Mouse (Mus musculus) naive thymus-derived CD4-positive, alpha-beta T cell, adult 2 months (primary cell): ENCODE results near the gene BC048671.

Experiments used
- DNase-seq: peaks from one replicate; pipeline ENCODE4 v3.0.0-alpha.2; 2011; ENCODE audit warnings: low read depth

The BC048671 gene

DNA sequence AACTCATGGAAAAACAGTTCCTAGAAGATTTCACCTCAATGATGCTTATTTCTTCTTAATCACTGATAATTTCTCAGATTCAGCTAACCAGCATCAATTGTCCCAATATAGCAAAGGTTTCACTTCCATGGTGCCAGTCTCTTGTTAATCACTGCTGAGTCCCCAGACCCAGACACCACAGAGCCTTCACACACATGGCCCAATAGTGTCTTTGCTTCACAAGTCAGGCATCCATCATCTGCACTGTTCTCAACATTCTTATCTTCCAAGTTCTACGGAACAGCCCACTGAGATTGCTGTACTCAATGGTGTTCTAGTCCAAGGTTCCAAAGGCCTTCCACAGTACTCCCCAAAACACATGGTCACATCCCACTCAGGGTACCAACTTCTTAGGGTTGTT lies at the start of gene BC048671:
Gene BC048671, plus strand, starts transcription at position 301 of the 400 bp plus-strand sequence.
- DNase-seq: no peak

- no peak for DNase-seq
Measured at GRCm38 (mm10) chr6:90288265-90288664, 12.8 kb upstream of the BC048671 start.

DNA sequence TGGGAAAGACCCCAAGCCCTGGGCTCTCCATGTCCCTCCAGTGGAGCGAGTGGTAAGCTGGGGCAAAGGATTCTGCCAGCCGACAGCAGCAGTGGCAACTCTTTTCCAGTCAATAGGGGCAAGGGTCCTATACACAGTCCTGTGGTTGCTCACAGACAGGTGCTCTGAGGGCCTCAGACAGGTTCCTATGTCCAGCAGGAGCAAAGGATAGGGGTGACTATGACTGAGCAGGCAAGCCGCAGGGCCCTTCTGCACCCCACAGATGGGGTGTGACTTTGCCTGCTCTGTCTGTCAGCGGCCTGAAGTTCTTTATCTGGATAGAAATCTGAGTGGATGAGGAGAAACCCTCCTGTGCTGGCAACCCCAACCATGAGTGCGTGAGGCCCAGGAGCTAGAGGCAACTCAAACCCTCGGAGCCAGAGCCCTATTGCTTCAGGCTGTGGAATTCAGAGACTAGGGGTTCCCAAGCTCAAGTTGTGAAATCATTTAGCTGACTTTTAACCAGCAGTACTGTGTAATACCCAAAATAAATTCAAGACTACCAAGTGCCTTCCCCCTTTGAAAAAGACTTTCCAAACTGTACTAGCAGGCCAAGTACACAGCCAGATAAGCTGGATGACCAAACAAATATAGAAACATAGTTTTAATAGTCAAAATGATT lies 5.4 kb downstream of the BC048671 start:
- no peak for DNase-seq

DNA sequence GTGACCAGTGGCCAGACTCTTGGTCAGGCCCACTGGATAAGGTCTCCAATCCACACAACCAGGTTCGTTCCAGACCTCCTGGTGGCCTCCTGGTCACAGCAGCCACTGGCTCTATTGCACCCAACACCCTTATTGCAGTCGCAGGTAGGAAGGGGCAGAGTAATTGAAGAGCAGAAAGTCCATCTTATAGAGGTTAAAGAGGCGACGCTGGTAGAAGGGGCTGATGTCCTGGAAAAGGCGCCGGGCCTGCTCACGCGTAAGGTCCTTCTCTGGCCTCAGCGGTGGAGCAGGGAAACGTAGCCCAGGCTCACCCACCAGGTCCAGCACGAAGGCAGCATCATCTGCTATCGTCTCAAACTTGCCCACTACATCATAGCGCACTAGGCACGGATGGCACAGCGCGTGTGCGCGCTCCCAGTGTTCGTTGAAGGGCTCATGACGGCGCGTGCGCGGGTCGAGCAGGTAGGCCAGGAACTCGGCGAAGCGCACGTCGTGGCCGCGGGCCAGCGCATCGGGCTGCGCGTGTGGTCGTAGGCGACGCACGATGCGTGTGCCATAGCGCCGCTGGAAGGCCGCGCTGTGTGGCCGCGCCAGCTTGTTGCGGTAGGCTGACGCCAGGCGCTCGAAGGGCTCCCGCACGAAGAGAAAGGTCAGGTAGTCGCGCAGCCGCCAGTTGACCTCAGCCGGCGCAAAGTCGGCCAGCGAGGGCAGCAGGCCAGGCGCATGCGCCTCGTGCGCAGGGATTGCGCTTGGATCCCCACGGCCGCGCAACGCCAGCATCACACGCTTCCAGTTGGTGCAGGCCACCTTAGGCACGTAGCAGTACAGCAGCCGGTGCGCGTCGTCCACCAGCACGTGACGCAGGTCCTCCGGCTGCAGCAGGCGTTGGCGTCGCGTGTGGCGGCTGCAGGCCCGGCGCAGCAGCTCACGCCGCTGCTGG lies 8.1 kb downstream of the BC048671 start:
- no peak for DNase-seq

GRCm38 (mm10) chr6:90315961-90316360 lies 14.9 kb downstream of the BC048671 start:
- DNase-seq: no peak

GRCm38 (mm10) chr6:90317510-90318258 lies 16.7 kb downstream of the BC048671 start:
- no peak for DNase-seq

DNA sequence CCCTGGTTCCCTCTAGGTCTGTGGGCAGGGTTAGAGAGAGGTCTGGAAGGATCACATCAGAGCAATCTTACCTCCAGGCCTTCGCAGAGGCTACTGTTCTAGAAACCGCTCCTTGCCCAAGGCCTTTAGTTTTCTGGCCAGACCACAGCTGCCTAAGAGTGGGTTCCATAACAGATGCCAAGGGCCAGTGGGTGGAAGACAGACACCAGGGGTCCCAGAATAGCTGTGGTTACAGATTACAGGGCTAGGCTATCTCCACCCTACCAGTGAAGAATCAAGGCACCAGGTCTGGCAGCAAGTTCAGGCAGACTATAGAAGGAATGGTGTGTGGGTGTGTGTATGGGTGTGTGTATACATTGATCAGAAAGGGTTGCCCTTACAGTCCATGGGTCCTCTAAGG lies 18.0 kb downstream of the BC048671 start:
- DNase-seq: no peak

- DNase-seq: no peak
Measured at GRCm38 (mm10) chr6:90319475-90320191, 18.6 kb downstream of the BC048671 start.

GRCm38 (mm10) chr6:90320429-90320828 lies 19.4 kb downstream of the BC048671 start:
- no peak for DNase-seq

DNA sequence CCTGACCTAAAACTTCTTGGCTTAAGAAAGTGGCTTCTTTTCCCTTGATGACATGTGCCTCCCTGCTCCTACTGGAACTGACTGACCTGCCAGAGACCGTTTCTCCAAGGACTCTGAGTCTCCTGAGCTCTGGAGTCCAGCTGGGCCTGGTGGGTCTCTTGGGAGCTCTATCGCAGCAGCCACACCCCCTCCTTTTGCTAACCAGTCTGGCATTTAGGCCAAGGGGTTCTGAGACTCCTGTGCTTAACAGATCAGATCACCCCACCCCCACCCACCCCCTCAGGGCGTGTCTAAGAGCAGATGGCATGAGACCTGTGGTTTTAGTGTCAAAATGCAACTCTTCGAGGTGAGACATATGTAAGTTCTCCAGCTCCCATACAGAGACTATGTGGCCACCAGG lies 20.8 kb downstream of the BC048671 start:
- no peak for DNase-seq

DNA sequence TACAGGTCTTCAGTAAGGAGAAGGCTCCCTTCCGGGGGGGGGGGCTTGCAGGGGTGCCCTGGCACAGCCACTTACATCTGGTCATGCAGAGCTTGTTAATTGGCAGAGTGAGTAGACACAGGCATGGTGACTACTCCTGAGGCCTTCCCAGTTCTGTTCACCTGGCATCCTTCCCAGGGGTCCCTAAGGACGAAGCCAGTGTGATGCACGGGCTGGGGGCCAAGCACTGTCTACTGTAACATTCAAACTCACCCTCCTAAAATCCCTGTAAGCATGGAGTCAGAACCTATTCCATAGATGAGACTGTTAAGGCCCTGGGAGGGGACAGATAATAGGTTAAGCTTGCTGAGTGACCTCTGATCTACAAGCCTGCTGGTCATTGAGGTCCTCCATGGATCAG lies 23.0 kb downstream of the BC048671 start:
- DNase-seq: no peak

GRCm38 (mm10) chr6:90324463-90324862 lies 23.4 kb downstream of the BC048671 start:
- DNase-seq: no peak

DNA sequence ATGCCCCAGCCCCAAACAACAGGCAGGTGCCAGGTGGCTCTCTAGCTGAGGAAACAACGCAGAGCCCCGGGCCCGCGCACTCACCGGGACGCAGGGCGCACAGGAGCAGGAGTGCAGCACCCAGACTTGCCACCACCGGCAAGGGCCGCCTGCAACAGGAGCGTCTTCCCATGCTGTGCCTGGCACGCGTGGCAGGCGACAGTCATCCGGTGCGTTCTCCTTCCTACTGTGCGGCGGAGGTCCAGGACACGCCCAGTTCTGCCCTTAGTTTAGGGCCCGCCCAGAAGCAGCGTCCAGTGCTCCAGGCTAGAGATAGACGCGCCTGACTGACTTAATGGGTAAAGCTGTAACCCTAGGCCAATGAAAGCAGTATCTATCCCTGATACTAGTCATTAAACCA lies 24.0 kb downstream of the BC048671 start, which contains the start of gene Chst13:
Gene Chst13, minus strand, starts transcription at position 195 of the 400 bp plus-strand sequence.
- DNase-seq: no peak

GRCm38 (mm10) chr6:90327670-90328069 lies 26.7 kb downstream of the BC048671 start:
- DNase-seq: no peak

- DNase-seq: no peak
Measured at GRCm38 (mm10) chr6:90329953-90330352, 28.9 kb downstream of the BC048671 start.

GRCm38 (mm10) chr6:90332561-90333425 lies 31.8 kb downstream of the BC048671 start, which contains the start of gene Uroc1:
Gene Uroc1, plus strand, starts transcription at chr6:90333284.
- DNase-seq: no peak

DNA sequence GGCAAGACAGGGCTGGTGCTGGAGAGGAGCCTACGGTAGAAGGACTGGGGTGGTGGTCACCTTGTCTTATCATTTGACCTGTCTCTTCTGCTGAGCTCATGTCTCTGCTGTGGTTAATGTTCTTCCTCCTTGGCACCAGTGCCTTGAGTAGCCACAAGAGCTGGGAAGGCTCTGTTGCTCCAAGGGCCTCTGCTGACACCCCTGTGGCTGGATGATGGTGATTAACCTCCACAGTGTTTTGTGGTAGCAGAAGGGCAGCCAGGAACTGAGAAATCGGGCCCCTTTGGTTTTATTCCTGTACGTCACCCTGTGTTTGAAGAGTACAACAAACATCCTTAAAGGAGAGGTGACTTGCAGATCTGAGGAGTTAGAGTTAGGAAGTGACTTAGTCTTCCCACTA lies 33.2 kb downstream of the BC048671 start:
- DNase-seq: no peak

GRCm38 (mm10) chr6:90342343-90342742 lies 41.3 kb downstream of the BC048671 start:
- no peak for DNase-seq

- DNase-seq: no peak
Measured at GRCm38 (mm10) chr6:90347183-90347582, 46.2 kb downstream of the BC048671 start.

- DNase-seq: no peak
Measured at GRCm38 (mm10) chr6:90348500-90348899, 47.5 kb downstream of the BC048671 start.

DNA sequence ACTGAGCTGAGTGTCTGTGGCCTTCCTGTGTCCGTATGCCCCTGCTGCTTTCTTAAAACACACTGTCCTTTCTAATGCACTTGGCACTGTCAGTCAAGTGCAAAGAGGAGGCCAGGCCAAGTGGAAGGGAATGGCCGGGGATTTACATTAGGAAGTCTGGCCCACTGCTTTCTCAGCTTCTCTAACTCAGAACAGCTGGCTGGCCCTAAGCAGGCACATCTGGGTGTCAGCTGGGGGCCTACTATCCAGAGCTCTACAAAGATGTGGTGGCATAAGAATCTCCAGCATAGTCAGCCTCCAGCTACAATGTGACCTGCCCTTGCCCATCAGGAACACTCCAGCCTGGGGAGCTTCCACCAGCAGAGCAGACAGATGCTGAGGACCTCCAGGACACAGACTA lies 49.0 kb downstream of the BC048671 start:
- no peak for DNase-seq
